Mouse (Mus musculus) heart, postnatal 10 days (tissue): ENCODE results near the gene Slc25a45. TPM values are rescaled to one million over a fixed set of nuclear protein-coding genes. Genes with fewer than 3 reads are reported as not detected.
A peak's percentile ranks its signal among the peaks of the same experiment; 100 is the strongest.

Experiments
- DNase-seq, 2 experiments: peaks; one replicate each; pipeline ENCODE4 v3.0.0; 2021
- intact Hi-C: fragments of 180-260 bp; cut with DNase I; formaldehyde crosslinking; loops from one replicate; pipeline ENCODE4 v1.15.1; 2025
- total RNA-seq, 2 experiments: library from RNA; stranded (reverse); gene quantifications; 2 replicates each; pipeline ENCODE4 v1.2.3; 2021

Gene Slc25a45
- total RNA-seq, 2 experiments from 2014 or later: 4.6 to 5.9 TPM

- intact Hi-C loops: loop anchor here (2.0 kb wide), 1 partner anchor 15 kb away; no protein-coding TSS in a partner anchor
- peak; percentile 62 to 65 for DNase-seq
These were observed 37.3 kb upstream of the Slc25a45 start for GRCm38 (mm10) chr19:5840086-5840889.

- DNase-seq: peak in 1 of 2 experiments; percentile 25
- intact Hi-C loops: loop anchor here (2.0 kb wide), 1 partner anchor 16 kb away; no protein-coding TSS in a partner anchor
These were observed 36.7 kb upstream of the Slc25a45 start for GRCm38 (mm10) chr19:5840890-5841388.

- intact Hi-C loops: loop anchor here (2.0 kb wide), 1 partner anchor 17 kb away; no protein-coding TSS in a partner anchor
- DNase-seq: peak; percentile 42 to 52
These were observed 36.1 kb upstream of the Slc25a45 start for GRCm38 (mm10) chr19:5841389-5841946.

GRCm38 (mm10) chr19:5841999-5842784 lies 35.4 kb upstream of the Slc25a45 start:
- DNase-seq: peak in 1 of 2 experiments; percentile 43
- intact Hi-C loops: loop anchor here (2.0 kb wide), 1 partner anchor 17 kb away; no protein-coding TSS in a partner anchor

- DNase-seq: peak; percentile 56 to 60
- intact Hi-C loops: no loop called here
These were observed 34.5 kb upstream of the Slc25a45 start for GRCm38 (mm10) chr19:5842785-5843730.

- DNase-seq: peak; percentile 59 to 63
- intact Hi-C loops: no loop called here
These were observed 33.6 kb upstream of the Slc25a45 start for GRCm38 (mm10) chr19:5843781-5844691.

- DNase-seq: no peak
- intact Hi-C loops: no loop called here
These were observed 32.7 kb upstream of the Slc25a45 start for GRCm38 (mm10) chr19:5844831-5845318.

GRCm38 (mm10) chr19:5845319-5846135 lies 32.1 kb upstream of the Slc25a45 start:
- intact Hi-C loops: loop anchor here (1.0 kb wide), 1 partner anchor 43 kb away; no protein-coding TSS in a partner anchor
- peak; percentile 98 for DNase-seq

GRCm38 (mm10) chr19:5846154-5846553 lies 31.5 kb upstream of the Slc25a45 start:
- intact Hi-C loops: loop anchor here (1.0 kb wide), 1 partner anchor 44 kb away; no protein-coding TSS in a partner anchor
- peak; percentile 58 to 63 for DNase-seq

GRCm38 (mm10) chr19:5846557-5847305 lies 30.9 kb upstream of the Slc25a45 start:
- DNase-seq: peak; percentile 91 to 95
- intact Hi-C loops: loop anchor here (1.0 kb wide), 1 partner anchor 44 kb away; no protein-coding TSS in a partner anchor

GRCm38 (mm10) chr19:5847306-5847796 lies 30.3 kb upstream of the Slc25a45 start:
- intact Hi-C loops: no loop called here
- DNase-seq: peak; percentile 47 to 57

- peak; percentile 83 to 87 for DNase-seq
- intact Hi-C loops: loop anchor here (2.0 kb wide), 1 partner anchor 29 kb away; no protein-coding TSS in a partner anchor
These were observed 29.4 kb upstream of the Slc25a45 start for GRCm38 (mm10) chr19:5848032-5848825.

- peak; percentile 74 for DNase-seq
- intact Hi-C loops: loop anchor here (2.0 kb wide), 1 partner anchor 30 kb away; no protein-coding TSS in a partner anchor
These were observed 28.6 kb upstream of the Slc25a45 start for GRCm38 (mm10) chr19:5848826-5849672.

- intact Hi-C loops: loop anchor here (1.0 to 5.0 kb wide), 4 partner anchors 27 to 158 kb away; partner anchors contain the start of gene Slc25a45
- DNase-seq: peak; percentile 96 to 97
These were observed 27.6 kb upstream of the Slc25a45 start for GRCm38 (mm10) chr19:5849843-5850527.
